Mouse (Mus musculus) cerebellum, adult 9-11 months (tissue): ENCODE measurements around the gene Kcnc3.

ENCODE experiments used
- DNase-seq: peaks from one replicate; pipeline ENCODE4 v3.0.0; 2022

Kcnc3 gene

DNA sequence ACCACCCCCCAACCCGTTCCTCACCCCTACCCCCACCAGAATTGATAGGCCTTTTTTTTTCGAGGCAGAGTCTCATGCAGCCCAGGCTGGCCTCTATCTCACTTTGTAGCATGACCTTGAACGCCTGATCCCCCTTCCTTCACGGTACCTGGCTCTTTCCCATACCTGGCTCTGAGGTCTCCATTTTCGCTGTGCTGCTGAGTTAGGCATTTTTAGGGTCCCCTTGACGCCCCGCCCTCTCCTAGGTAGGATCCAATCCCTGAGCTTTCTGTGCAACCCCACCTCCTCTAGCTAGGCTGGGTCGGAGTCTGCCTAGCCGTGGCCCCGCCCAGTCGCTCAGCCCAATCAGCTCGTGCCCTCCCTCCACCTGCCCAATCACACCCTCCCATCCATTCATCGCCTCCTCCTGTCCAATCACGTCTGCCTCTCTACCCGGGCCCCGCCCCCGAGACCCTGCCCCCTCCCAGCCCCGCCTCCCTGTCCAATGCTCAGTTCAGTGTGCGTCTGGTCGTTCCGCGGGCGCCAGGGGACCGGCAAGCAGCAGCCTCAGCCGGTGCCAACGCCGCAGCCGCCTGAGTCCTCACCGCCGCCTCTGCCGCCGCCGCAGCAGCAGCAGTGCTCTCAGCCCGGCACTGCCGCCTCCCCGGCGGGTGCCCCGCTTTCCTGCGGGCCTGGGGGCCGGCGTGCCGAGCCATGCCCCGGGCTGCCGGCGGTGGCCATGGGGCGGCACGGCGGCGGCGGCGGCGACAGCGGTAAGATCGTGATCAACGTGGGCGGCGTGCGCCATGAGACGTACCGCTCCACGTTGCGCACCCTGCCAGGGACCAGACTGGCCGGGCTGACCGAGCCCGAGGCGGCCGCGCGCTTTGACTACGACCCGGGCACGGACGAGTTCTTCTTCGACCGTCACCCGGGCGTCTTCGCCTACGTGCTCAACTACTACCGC lies at the start of gene Kcnc3:
Gene Kcnc3 (plus strand): TSS at position 263 of the 946 bp plus-strand sequence.
- DNase-seq: peak; percentile 100

DNA sequence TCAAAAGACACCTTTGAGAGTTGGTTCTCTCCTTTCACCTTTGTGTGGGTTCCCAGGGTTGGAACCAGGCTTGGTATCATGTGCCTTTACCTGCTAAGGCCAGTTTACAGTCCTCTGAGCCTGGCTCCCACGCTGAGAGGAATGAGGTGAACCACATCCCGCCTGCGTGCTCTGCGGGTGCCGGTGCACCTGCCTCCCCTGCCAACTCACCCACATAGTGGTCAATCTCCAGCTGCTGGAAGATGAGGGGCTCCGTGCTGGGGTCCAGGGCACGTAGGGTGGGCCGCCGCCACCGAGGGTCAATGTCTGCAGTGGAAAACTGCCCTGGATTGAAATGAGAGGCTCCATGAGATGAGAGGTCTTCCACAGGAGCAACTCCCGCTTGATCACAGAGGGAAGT lies 47.9 kb upstream of the Kcnc3 start:
- peak; percentile 14 for DNase-seq

DNA sequence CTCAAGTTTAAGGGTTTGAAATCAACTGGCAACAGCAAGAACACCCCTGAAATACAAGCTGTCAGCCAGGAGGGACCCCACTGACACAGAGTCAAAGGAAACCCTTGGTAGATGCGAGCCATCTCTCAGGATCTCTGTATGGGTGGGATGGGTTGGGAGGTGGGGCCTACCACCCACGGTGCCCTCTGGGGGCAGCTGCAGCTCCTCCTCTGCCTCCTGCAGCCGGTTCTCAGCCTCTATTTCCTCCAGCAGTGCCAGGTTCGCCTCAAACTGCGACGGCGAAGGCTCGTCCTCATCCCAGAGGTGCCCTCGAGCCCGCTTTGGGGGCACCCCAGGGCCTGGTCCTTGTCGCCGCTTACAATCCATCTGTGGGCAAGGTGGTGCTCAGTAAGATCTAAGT lies 47.4 kb upstream of the Kcnc3 start:
- DNase-seq: no peak

DNA sequence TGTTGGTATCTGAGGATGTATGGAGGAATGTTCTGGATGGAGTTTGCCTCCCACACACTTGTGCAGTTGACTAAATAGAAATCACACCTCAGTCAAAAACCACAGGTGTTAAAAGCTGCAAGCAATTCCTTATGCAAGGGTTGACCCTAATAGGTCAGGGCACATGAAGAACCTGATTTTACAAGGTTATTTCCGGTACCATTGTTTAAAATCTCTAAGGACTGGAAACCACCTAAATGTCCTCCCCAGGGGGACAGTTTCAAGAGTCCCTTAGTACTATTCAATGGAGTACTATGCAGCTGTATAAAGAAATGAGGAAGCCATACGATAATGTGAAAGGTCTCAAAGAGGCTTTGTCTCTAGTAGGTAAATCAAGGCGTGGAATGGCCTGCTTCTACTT lies 44.2 kb upstream of the Kcnc3 start:
- DNase-seq: no peak

DNA sequence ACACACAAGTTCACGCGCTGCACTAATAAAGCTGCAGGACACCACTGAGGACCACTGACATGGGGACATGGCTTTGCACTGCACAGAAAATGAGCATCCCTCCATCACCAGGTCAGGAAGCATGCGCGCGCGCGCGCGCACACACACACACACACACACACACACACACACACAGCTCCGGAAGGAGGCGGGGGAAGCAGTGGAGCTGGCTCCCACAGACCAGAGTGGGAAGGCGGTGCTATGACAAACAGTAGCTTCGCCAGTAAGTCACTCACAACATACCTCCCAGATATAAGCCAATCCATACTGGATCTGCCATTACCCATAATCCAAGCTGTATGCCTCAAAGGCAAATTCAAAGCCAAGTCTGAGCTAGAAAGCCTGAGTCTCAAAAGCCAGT lies 43.4 kb upstream of the Kcnc3 start:
- no peak for DNase-seq

DNA sequence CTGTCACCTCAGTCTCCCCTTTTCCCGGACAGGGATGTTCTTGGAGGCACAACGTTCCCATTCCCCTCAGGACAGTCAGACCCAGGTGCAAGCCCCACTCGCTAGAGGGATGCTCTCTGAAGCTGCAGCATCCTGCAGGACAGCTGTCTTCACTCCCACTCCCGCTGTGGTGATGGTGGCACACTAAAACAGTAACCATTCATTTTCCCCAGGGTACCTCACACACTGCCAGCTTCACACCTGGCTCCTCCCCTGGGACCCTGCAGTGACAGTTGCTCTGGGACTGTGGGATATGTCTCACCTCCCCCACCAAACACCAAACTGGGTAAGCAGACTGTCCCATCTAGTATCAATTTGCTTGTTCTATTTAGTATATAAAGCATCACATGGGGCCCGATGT lies 42.7 kb upstream of the Kcnc3 start:
- DNase-seq: peak; percentile 57

DNA sequence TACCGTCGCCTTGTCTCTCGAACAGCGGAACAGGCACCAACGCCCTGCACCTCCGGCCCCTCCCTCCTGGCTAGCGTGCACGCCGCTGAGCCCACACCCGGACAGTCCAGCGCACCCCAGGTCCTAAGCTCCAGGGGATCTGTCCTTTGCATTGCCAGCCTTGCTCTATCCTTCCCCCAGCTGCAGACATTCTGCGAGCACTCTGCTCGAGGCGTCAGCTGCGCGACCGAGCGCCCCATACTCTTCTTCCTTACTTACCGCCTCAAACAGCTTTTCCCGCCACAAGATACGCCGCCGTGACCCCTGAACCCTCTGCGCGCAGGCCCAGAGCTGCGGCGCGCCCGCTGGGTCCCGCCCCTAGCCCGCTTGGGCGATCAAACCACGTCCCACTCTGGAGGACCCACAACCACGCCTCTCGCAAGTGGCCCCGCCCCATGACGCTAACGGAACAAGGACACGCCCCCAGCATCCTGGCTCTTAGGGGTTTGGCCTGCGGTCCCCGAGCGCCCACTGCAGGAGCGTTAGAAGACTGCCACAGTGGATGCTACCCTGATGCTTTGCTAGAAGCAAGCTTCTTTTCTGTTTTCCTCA lies 41.9 kb upstream of the Kcnc3 start, which contains the start of gene Pold1:
Gene Pold1 (minus strand): TSS at position 353 of the 591 bp plus-strand sequence.
- peak; percentile 99 for DNase-seq

DNA sequence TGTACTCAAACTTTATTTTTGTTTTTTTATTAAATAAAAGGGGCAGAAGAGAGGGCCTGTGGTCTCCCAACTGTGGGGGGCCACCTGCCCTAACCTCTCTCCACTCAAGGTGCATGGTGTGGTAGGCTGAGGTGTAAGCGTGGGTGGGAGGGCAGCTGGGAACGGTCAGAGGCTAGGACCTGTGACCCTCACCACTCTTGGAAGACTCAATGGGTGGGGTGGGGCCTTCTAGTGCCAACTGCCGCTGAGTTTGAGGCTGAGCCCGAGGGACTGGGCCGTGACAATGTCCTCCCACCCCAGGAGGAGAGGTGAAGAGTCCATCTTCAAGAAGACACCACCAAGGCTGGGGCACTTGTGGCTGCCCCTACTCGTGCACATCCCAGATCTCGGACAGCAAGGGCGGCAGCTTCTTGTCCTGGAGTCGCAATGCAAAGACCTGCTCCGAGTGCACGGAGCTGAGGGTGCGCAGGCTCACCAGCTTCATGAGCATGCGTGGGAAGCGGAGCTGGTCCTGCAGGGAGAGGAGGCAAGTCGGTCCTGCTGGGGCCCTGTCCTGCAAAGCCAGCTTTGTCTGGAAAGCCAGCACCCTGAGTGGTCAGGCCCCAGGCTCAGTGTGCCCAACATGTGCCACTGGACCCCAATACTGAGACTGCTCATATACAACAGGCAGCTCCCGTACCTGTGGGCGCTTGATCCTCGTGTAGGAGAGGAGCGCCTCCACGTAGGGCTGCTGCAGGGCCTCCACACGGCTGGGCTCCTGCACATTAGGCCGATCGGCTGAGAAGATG lies 40.6 kb upstream of the Kcnc3 start:
- DNase-seq: peak; percentile 69

DNA sequence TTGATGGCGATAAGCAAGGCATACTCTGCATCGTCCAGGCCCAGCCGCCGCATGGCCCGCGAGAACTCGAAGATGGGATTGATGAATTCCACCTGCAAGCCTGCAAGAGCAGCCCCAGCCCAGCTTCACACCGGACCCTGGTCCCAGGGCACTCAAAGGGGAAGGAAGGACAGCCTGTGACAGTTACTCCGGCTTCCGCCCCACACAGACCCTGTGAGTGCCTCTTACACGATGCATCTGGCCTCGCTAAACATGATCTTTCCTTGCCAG lies 40.1 kb upstream of the Kcnc3 start:
- DNase-seq: peak; percentile 54

DNA sequence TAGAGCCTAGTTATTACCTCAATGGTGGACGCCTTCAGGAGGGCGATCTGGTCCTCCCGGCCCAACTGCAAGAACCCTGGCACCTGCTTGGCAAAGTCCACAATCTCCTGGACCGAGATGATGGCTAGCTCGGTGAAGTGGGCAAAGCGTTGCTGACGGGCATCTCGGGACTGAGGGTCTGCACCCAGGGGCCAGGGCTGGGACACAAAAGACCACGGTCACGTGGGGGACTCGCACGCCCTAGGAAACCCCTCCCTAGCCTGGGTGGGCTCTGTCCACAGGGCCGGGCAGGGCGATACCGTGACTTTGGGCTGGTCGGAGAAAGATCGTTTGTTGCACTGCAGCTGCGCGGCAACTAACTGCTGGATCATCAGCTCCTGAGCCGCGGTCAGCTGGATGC lies 39.2 kb upstream of the Kcnc3 start:
- peak; percentile 49 for DNase-seq

DNA sequence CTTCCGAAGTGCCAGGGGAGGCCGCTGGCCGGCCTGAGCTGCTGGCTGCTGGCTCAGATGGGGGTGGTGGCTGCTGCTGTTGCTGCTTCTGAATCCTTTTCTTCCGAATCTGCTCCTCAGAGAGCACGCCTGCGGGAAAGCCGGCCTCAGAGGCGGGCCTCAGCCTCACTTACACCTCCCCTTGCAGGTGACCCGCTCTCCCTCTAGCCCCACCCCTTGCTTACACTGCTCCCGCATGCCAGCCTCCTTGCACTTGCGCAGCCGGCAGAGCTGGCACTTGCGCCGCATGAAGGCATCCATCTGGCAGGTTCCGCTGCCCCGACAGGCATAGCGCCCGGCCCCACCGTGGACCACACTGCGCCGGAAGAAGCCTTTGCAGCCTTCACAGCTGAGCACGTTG lies 38.7 kb upstream of the Kcnc3 start:
- DNase-seq: peak; percentile 68

DNA sequence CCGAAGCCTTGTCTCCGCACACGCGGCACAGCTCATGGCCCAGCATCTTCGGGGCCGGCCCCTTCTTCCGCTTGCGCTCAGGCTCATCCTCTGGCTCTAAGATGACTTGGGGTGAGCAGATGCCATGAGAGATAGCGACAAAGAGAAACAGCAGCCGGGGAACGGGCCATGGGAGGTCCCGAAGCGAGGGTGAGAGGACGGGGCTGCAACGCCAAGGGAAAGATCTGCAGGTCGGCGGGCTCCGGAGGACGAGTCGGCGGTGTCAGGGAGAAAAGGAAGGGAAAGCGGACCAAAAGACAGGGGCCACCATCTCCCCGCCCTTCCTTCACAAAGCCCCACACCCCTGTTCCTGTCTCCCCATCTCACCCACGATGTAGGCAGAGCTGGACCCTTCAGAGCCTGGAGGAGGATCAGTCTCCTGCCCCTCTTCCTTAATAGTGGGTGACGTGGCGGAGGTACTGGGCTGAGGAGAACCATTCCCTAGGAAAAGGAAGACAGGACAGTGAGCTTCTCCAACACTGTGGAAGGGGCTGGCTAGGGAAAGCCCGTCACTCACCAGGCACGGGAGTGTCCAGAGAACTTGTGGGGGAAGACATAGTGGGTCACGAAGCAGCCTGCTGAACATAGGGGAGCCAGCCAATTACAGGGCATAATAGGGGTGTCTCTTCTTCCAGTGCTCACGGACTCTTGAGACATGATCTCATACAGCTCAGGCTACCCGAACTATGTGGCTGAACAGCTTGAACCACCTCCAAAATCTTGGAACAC lies 38.1 kb upstream of the Kcnc3 start:
- peak; percentile 45 for DNase-seq

DNA sequence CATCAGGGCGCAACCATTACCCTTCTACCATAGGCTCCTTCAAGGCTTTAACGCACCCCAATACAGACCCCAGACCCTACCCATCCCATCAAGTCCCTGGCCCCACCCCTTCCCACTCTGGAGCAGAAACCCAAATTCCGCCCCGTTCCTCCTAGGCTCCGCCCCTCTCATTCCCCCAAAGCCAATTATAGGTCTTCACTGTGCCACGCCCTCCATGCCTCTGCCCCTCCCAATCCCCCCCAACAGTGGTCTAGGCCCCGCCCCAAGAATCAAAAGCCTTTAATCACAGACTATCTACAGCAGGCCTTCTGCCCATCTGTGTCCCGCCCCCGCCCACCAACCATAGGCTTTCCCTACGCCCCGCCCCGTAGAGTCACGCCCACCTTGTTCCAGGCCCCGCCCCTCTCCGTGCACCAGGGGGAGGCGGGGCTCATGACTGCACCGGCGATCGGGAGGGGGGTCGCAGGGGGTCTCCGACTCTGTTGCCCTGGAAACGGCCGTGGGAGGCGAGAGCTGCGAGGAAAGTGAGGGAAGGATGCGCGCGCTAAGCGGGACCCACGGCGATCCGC lies 37.2 kb upstream of the Kcnc3 start:
- peak; percentile 73 for DNase-seq

DNA sequence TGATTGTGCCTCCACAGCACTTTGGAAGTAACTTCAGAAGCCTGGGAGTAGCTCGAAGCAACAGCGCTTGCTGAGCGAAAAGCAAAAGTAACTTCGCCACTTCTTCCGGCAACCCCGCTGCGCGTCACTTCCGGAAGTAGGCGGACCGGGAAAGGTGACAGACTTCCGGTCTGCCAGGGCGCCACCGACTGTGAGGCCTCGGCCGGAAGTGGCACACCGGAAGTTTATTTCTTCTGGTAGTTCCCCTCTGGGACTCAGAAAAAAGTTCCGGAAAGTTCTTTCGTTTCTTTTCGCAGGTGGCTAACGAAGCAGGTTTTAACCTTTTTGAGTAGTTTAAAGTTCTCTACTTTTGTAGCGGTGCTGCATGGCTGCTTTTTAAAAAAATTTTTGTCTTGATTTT lies 36.6 kb upstream of the Kcnc3 start, which contains the start of gene Nr1h2:
Gene Nr1h2 (minus strand): TSS at position 126 of the 400 bp plus-strand sequence.
- DNase-seq: peak; percentile 93

DNA sequence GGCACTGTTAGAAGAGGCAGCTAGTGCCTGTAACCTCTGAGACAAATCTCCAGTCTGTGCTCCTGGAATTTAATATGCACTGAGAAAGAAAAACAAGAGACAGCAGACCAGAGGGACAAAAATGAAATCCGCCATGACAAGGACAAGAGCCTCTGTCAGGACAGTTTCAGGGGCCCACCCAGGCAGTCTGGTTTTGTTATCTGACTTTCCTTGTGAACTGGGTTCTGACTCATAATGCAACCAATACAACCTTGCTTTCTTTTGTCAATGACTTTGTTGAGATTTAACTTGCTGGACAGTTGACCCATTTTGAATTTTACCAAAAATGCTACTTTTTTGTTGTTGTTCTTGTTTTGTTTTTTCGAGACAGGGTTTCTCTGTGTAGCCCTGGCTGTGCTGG lies 32.8 kb upstream of the Kcnc3 start:
- no peak for DNase-seq

DNA sequence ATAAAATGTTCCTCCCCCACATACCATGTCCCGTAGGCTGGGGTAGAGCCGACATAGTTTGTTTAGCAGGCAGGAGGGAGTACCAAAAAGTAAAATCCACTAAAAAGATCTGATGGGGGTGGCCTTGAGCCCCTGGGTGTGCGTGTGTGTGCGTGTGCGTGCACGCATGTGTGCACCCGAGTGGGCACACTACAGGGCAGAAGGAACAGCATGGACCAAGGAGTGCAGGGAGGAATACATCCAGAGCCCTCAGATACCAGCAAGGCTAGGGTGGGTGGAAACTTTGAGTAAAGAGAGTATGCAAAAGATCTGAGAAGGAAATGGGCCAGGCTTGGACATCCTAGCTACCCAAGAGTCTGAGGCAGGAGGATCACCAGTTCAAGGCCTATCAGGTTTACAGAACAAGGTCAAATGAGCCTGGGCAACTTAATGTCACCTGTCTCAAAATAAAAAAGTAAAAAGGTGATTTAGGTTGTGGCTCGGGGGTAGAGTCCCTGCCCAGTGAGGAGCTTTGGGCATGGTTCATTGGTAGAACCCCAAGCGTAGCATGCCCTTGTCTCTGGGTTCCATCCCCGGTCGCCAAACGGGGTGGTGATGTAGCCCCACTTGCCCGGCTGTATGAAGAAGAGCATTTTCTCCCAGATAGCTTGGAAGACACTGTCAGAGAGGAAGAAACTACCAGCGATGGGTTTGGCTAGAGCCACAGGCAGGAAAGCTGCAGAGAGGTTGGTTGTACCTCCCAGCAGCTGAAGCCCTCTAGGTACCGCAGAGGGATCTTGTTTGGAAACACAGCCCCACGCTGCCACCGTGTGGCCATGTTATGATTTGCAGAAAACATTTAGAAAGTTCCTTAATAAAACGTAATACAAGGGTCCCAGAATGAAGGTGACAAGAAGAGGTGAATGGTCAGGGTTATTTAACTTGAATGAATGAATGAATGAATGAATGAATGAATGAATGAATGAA lies 29.7 kb upstream of the Kcnc3 start:
- peak; percentile 78 for DNase-seq

DNA sequence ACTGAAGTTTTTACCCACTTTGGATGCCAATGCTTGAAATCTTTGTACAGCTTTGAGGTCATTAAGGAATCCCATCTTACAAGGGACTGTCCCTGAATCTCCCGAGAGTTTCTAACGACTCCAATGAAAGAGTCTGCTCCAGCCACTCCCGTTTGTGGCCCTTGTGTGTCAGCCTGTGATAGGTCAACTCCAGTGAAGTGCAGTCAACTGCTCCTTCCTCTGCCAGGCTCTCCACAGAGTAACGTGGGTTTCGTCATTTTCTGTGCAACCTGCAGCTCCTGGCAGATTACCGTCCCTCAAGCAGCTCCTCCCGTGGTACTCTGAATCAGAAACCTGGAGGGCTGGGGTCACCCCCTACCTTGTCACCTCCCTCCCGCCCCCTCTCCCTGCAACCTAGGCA lies 27.2 kb upstream of the Kcnc3 start:
- DNase-seq: no peak

DNA sequence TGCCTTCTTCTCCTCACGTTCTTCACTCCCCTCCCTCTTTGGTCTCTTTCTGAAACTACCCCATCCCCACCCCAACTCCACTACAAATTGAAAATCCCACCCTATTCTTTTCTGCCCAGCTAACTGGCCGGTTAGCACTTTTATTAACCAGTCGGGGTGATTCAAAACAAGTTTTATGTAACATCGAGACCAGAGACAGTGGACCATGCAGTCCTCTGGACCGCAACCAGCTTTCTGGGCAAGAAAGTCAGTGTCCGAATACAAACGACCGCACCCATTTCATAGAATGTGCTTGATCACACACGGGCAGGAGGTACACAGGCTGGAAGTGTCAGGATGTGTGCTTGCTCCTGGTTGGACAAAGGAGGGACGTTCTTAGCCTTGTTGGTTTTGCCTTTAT lies 26.0 kb upstream of the Kcnc3 start:
- DNase-seq: no peak

DNA sequence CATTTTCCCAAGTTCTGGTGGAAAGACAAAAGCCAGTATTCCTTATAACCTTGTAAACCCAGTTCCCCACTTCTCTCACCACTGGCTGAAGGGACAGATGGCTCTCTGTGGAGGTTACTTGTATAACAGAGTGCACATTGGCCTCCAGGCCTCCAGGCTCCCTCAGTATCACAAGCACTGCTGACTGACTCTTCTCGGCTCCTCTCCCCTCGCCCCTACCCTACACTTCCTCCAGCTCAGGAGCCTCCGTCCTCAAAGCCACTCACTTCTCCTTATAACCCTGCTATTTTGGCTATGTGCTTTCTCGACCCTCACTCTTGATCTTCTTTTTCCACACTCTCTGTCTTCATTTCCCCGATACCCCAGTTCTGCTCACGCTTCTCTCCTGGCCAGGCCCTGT lies 25.1 kb upstream of the Kcnc3 start:
- DNase-seq: no peak

DNA sequence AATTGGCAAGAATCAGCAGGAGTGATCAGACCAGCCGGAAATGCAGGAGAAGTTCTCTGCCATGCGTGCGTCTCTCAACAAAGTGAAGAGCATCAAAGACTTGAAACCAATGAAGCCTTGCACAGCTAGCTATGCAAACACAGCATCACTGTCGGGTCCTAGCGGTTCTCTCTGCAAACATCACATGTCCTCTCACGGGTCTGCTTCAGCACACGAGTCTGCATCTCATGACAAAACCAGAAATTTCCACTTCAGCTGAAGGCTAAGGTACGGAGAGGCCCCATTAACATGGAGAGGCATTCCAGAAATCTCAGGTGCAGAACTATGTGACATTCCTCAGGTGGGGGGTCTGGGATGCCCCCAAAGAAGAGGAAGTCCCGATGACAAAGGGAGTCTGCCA lies 21.7 kb upstream of the Kcnc3 start:
- no peak for DNase-seq

DNA sequence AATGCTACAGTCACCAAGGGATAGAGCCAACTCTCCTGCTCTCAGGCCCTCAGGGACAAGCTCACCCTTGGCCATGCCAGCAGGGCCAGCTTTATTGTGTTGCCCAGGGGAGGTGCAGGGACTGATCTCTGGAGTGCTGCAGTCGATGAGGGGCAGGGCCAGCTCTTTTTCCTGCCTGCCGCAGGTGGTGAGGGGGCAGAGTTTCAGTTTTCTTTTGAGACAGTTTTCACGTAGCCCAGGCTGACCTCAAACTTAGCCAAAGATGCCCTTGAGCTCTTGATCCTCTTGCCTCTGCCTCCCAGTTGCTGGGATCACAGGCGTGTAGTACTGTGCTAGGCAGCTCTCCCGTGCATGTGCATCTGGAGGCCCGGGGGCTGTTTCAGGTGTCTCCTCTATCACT lies 19.5 kb upstream of the Kcnc3 start:
- DNase-seq: no peak
